Mouse (Mus musculus) heart, embryonic 15.5 days (tissue): ENCODE measurements around the gene Maml3. TPM values are rescaled to one million over a fixed set of nuclear protein-coding genes. Genes with fewer than 3 reads are reported as not detected.
A peak's percentile ranks its signal among the peaks of the same experiment; 100 is the strongest.

Experiments used
- ATAC-seq: fragments of 200-750 bp; cut with Nextera tagmentation; replicated peaks from 2 replicates; pipeline ENCODE4 v1.8.0; 2017; ENCODE audit warnings: low read depth, moderate TSS enrichment; ENCODE audit not compliant: insufficient number of reproducible peaks, insufficient read depth, low FRiP score
- H3K27ac ChIP-seq: fragments of 300-500 bp; sonication (generic); 2 replicates; pipeline ENCODE4 v1.5.1; 2015; ENCODE audit warnings: mild to moderate bottlenecking, inconsistent platforms
- H3K27me3 ChIP-seq: fragments of 300-500 bp; sonication (generic); 2 replicates; pipeline ENCODE4 v1.6.1; 2015; ENCODE audit warnings: inconsistent platforms
- H3K36me3 ChIP-seq: fragments of 300-500 bp; sonication (generic); 2 replicates; pipeline ENCODE4 v1.6.1; 2015; ENCODE audit warnings: mild to moderate bottlenecking, inconsistent platforms
- H3K4me1 ChIP-seq: fragments of 300-500 bp; sonication (generic); replicated peaks from 2 replicates; pipeline ENCODE4 v1.6.1; 2015; ENCODE audit warnings: inconsistent platforms
- H3K4me2 ChIP-seq: fragments of 300-500 bp; sonication (generic); 2 replicates; pipeline ENCODE4 v1.6.1; 2015; ENCODE audit warnings: inconsistent platforms, mild to moderate bottlenecking, moderate library complexity
- H3K4me3 ChIP-seq: fragments of 300-500 bp; sonication (generic); 2 replicates; pipeline ENCODE4 v1.5.1; 2015; ENCODE audit warnings: mild to moderate bottlenecking, inconsistent platforms
- H3K9ac ChIP-seq: fragments of 300-500 bp; sonication (generic); 2 replicates; pipeline ENCODE4 v1.6.1; 2015; ENCODE audit warnings: mild to moderate bottlenecking, inconsistent platforms
- H3K9me3 ChIP-seq: fragments of 300-500 bp; sonication (generic); replicated peaks from 2 replicates; pipeline ENCODE4 v1.6.1; 2016; ENCODE audit warnings: inconsistent platforms
- WGBS: fragments of 180-500 bp; shearing (Covaris S2); methylation state at CpG from one replicate; pipeline ENCODE4 v1.1.7; 2015; ENCODE audit warnings: mixed read lengths; 5-methylcytosine and 5-hydroxymethylcytosine counted together
- polyA plus RNA-seq: library from polyadenylated mRNA; unstranded; fragments of >200 nt; fragmentation: Nextera tagmentation; extraction: Ambion mirVana; gene quantifications from 2 replicates; pipeline ENCODE4 v1.2.1, GENCODE M21; 2015

Maml3 gene
- polyA plus RNA-seq, 1 experiment from 2014 or later, result 1.9 TPM

DNA sequence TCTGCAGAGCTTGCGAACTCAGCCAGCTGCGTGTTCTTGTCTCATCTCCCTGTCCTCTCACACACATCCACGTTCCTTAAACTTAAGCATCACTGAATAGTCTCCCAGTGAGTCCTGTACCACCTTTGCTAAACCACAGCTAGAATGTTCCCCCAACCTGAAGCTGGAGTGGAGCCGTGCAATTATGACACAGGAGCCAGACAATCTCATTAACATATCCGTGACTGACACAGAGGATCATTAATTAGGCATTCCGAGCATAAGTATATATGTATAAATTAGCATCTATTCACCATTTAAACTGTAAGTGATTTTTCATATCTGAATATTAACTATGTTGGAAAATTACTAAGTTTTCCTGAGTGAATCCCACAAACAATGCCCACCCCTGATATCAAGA, 181.1 kb downstream of the Maml3 start:
- Histone ChIP-seq H3K27ac (no peak overlapping the region), H3K27me3 (no peaks in the 10 kb centered on the region), H3K4me3 (no peak overlapping the region), H3K9me3 (no peaks in the 10 kb centered on the region), H3K4me1 (no peaks in the 10 kb centered on the region), H3K4me2 (no peak overlapping the region), H3K9ac (no peak overlapping the region), H3K36me3 (no peaks in the 10 kb centered on the region)
- WGBS, result 86% methylated on average over 6 of the region's 6 CpGs
- ATAC-seq, result no peak

DNA sequence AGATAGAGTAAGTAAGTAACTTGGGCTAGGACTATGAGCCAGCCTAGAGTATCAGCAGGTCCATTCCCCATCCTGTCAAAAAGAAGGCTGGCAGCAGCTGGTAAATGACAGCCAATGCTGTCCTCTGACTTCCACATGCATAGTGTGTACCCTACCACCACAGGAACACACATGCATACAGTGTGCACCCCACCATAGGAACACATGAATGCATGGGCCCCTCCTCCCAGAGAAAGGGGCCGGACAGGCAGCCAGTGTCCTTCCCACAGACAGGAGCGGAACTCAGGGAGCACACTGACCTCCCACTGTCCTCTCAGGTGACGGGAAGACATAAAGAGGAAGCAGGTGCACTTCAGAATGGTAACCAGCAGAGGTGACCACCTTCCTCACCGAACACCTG, 188.0 kb downstream of the Maml3 start:
- Histone ChIP-seq H3K4me3 (no peak overlapping the region), H3K9me3 (no peaks in the 10 kb centered on the region), H3K9ac (no peak overlapping the region), H3K4me2 (no peak overlapping the region), H3K4me1 (peaks cover 30% of the 10 kb centered on the region), H3K27ac (peak overlapping the region; percentile 82; the same call in 1 of the 2 replicates), H3K36me3 (no peaks in the 10 kb centered on the region), H3K27me3 (no peaks in the 10 kb centered on the region)
- WGBS, result 86% methylated on average over 4 of the region's 4 CpGs
- no peak for ATAC-seq

DNA sequence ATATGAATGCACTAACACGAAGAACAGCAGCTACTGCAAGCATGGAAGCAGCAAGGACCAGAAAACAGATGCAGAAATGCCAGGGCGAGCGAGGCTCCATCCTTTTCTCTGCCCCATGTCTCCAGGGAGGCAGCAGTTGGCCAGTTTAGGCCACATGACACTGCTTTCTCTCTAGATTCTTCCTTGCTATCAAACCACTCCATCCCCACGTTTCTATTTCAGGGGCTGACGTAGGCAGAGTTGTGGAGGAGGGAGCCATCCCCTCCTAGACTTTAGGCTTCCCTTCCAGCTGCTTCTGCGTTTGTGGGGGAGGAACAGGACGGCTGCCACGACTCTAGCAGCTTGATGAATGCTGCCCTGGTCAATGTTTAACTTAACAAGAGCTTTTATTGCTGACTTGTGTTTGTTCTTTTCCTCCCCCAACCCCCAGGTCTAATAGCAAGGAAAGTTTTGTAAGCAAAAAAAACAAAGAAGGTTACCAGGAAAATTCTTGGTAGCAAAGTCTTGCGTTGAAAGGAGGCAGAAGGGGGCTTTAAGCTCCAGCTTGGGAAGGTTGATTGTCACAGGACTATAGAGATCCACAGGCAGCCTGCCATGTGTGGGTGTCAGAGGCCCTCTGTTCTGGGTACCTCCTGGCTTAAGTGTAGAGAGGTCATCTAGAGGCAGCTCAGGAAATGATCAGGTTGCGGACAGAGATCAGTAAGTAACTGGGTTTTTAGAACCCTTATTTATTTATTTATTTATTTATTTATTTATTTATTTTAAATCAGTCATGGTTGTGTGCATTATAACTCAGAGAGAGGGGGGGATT, 188.6 kb downstream of the Maml3 start:
- H3K9me3 ChIP-seq, result no peaks in the 10 kb centered on the region
- H3K9ac ChIP-seq, result peak overlapping the region; percentile 25; the same call in 1 of the 2 replicates
- no peaks in the 10 kb centered on the region for H3K36me3 ChIP-seq
- peak overlapping the region; percentile 33 for H3K4me2 ChIP-seq
- no peaks in the 10 kb centered on the region for H3K27me3 ChIP-seq
- H3K4me1 ChIP-seq, result peaks cover 30% of the 10 kb centered on the region
- ATAC-seq, result peak; percentile 86
- WGBS, result 13% methylated on average over 10 of the region's 10 CpGs
- no peak overlapping the region for H3K4me3 ChIP-seq
- H3K27ac ChIP-seq, result peak overlapping the region; percentile 82

DNA sequence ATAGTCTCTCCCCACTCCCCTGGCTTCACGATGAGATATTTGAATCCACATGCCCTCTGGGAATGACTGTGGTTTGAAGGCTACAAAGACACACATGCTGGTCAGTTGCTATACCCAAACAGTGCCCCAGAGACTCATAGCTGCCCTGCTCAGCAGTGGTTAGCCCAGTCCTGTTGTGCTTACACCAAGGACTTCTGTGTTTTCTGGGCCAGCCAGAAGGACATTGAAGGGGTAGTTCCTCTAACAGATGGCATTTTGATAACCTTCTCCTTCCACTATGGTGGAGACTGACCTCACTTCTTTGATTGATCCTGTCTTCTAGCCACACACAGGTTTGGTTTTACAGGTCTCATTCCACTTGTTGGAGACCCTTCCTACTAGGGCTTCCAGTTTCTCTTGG, 189.5 kb downstream of the Maml3 start:
- Histone ChIP-seq H3K36me3 (no peaks in the 10 kb centered on the region), H3K4me3 (no peak overlapping the region), H3K9ac (no peak overlapping the region), H3K27me3 (no peaks in the 10 kb centered on the region), H3K27ac (peak overlapping the region; percentile 82), H3K4me2 (no peak overlapping the region), H3K4me1 (peaks cover 34% of the 10 kb centered on the region), H3K9me3 (no peaks in the 10 kb centered on the region)
- ATAC-seq, result no peak
- 66% methylated on average over 1 of the region's 1 CpGs for WGBS

DNA sequence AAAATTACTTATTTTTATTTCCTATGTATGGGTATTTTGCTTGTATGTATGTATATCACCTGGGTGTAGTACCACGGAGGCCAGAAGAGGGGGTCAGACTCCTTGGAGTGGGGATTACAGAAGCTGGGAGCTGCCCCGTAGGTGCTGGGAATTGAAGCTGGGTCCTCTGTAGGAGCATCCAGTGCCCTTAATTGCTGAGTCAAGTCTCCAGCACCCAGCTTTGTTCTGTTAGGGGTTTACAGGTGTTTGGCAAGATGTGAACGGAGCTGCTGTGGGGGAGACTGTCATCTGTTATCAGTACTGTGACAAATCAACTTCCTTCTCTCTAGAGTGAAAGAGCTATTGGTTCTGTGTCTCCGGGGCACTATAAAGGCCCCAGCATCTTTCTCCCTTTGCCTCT, 190.0 kb downstream of the Maml3 start:
- ATAC-seq, result no peak
- Histone ChIP-seq H3K27ac (no peak overlapping the region), H3K36me3 (no peaks in the 10 kb centered on the region), H3K9ac (no peak overlapping the region), H3K4me2 (no peak overlapping the region), H3K4me1 (peaks cover 34% of the 10 kb centered on the region), H3K4me3 (no peak overlapping the region), H3K27me3 (no peaks in the 10 kb centered on the region), H3K9me3 (no peaks in the 10 kb centered on the region)
- WGBS, result 62% methylated on average over 4 of the region's 4 CpGs

DNA sequence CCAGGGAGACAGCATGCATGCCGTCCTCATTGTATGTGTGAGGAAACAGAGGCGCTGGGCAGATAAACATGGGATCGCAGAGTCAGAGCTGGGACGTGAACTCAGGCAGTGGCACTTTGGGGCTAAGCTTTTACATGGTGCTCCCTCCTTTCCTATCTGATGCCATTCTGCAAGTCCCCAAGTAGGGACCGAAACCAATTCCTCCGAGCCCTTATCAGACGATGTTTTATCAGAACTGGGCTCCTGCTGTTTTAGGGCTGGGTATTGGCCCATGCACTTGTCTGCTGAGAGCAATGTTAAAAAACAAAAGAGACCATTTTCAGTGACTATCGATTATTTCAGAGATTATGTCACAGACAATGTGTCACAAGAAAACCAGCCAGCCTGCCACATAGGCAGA, 191.4 kb downstream of the Maml3 start:
- Histone ChIP-seq H3K4me3 (no peak overlapping the region), H3K4me1 (peaks cover 45% of the 10 kb centered on the region), H3K9ac (no peak overlapping the region), H3K36me3 (no peaks in the 10 kb centered on the region), H3K9me3 (no peaks in the 10 kb centered on the region), H3K27me3 (no peaks in the 10 kb centered on the region), H3K27ac (no peak overlapping the region), H3K4me2 (no peak overlapping the region)
- no peak for ATAC-seq
- WGBS, result 61% methylated on average over 8 of the region's 8 CpGs

DNA sequence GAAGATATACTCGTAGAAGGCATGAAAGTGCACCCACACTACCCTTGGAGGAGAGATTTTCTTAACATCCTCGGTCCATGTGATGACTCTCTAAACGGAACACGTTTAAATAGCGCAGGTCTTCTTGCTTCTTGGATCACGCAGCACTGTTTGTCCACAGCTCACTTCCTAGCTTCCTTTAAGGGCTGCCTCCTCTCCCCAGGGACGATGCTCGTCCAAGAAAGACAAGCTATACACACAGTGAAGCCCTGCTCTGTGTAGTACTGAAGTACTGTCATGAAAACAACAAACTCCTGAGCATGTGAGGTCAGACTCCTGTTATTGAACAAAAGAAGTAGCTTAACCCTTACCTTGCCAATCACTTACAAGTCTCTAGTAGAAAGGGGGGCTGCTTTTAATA, 192.7 kb downstream of the Maml3 start:
- WGBS, result 49% methylated on average over 8 of the region's 8 CpGs
- no peak overlapping the region for H3K4me2 ChIP-seq
- no peak overlapping the region for H3K27ac ChIP-seq
- no peak overlapping the region for H3K4me3 ChIP-seq
- H3K9ac ChIP-seq, result no peak overlapping the region
- no peaks in the 10 kb centered on the region for H3K27me3 ChIP-seq
- peaks cover 53% of the 10 kb centered on the region for H3K4me1 ChIP-seq
- H3K9me3 ChIP-seq, result no peaks in the 10 kb centered on the region
- no peak for ATAC-seq
- no peaks in the 10 kb centered on the region for H3K36me3 ChIP-seq

DNA sequence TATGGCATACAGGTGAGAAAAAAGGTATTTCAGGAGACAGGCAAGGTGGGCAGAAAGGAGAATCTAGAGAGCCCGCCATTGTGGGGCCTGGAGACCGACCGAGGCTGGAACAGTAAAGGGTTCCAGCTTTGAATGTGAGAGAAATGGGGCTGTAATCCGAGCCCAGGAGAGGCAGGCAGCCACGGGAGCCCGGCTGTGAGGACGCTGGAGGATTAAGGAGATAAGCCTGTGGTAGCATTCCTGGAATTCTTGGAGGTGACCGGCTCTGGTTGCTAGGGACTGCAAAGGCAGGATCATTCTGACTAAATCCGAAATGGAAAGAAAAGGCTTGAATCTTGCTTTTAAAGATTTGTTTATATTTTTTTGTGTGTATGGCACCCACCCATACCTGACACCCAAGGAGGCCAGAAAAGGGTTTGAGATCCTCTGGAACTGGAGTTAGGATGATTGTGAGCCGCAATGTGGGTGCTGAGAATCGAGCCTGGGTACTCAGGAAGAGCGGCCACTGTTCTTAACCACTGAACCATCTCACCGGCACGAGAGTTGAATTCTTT, 196.4 kb downstream of the Maml3 start:
- Histone ChIP-seq H3K36me3 (no peaks in the 10 kb centered on the region), H3K9me3 (no peaks in the 10 kb centered on the region), H3K4me1 (peaks cover 48% of the 10 kb centered on the region), H3K4me3 (no peak overlapping the region), H3K27ac (peak overlapping the region; percentile 52), H3K4me2 (peak overlapping the region; percentile 40), H3K27me3 (no peaks in the 10 kb centered on the region), H3K9ac (no peak overlapping the region)
- no peak; the same call in 1 of the 2 replicates for ATAC-seq
- 27% methylated on average over 14 of the region's 14 CpGs for WGBS

DNA sequence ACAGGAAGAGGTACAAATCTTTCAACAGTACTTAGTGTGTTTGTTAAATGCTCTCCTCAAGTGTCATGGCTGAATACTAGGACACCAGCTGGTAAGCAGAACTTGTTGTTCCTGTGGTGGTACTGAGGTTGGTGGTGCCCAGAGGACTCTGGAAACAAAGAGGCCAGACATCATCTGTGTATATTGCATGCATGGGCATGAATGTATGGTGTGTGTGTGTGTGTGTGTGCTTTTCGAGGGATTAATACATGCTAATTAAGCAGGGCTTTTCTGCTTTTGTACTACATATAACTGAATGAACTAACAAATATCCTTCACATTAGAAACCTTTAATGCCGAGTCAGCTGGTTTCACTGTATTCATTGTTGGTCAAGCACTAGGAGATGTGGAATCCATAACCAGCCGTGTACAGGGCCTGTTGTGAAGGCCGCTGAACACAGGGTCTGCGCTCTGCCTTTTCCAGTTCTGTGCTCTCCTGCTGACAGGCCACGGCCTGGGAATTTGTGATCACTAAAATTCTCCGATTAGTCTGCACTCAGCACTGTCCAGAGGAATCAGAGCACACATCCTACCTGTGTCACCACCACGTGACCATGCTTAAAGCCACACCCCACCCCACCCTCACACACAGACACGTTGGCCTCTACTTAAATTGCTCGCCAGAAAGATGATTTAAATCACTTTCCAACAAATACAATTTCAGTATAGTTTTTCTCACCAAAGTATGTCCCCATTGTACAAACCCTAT, 197.6 kb downstream of the Maml3 start:
- no peak overlapping the region for H3K4me2 ChIP-seq
- H3K9me3 ChIP-seq, result no peaks in the 10 kb centered on the region
- no peak overlapping the region for H3K9ac ChIP-seq
- WGBS, result 52% methylated on average over 10 of the region's 10 CpGs
- H3K4me1 ChIP-seq, result peaks cover 43% of the 10 kb centered on the region
- H3K4me3 ChIP-seq, result no peak overlapping the region
- H3K27me3 ChIP-seq, result no peaks in the 10 kb centered on the region
- no peak for ATAC-seq
- H3K27ac ChIP-seq, result 0 out of 2 replicates have a peak overlapping the region, but pooled peaks have one; percentile 37
- H3K36me3 ChIP-seq, result no peaks in the 10 kb centered on the region

DNA sequence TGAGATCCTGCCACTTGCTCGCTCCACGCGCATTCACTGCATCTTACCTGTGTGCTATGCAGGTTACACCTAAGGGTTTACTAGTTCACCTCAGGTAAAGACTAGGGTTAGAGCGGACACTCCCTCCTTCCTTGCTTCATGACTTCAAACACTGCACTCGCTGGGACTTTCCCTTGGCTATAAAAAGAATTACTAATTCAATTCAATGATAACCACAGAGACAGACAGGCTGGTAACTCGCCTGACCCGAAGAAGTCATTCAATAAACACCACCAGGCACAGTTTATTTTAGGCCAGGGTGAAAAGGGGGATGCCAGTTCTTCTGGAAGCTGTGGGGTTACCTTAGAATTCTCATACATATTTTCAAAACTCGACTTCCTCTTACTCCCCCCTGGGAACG, 199.0 kb downstream of the Maml3 start:
- Histone ChIP-seq H3K27ac (peak overlapping the region; percentile 48), H3K36me3 (no peaks in the 10 kb centered on the region), H3K9me3 (no peaks in the 10 kb centered on the region), H3K4me3 (no peak overlapping the region), H3K27me3 (no peaks in the 10 kb centered on the region), H3K9ac (no peak overlapping the region), H3K4me2 (no peak overlapping the region; the same call in 1 of the 2 replicates), H3K4me1 (peaks cover 41% of the 10 kb centered on the region)
- 40% methylated on average over 9 of the region's 9 CpGs for WGBS
- no peak; the same call in 1 of the 2 replicates for ATAC-seq

DNA sequence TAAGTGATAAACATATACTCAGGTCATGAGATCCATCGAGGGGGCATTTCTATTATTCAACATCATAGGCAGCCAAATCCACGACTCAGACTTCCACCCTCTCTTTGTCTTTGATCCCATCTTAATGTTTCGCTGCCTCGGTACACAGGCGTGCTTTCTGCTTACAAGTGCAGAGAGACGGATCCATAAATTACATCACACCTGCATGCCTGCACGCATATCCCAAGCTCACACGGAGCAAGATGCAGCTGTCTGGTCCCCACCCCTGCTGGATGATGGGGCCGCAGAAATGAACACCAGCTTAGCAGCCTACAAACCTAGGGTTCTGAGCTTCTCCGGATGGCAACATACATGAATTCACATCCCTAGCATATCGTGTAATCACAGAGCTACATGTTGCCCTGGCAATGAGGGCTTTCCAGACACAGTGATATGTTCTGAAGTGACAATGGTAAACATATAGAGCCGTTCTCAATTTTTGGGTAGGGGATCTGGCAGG, 200.5 kb downstream of the Maml3 start:
- WGBS, result 78% methylated on average over 12 of the region's 12 CpGs
- H3K4me3 ChIP-seq, result no peak overlapping the region

More for the DNA sequence above, 200.5 kb downstream of the Maml3 start:
- ATAC-seq, result no peak
- Histone ChIP-seq H3K9ac (no peak overlapping the region), H3K27ac (no peak overlapping the region), H3K27me3 (no peaks in the 10 kb centered on the region), H3K9me3 (no peaks in the 10 kb centered on the region), H3K36me3 (no peaks in the 10 kb centered on the region), H3K4me1 (peaks cover 38% of the 10 kb centered on the region), H3K4me2 (no peak overlapping the region)
